Mouse (Mus musculus) forelimb bud, embryonic 11.5 days (tissue): ENCODE data around the gene Ralgapa2.

Source experiments
- DNase-seq: peaks from one replicate; pipeline ENCODE4 v3.0.0-alpha.2; 2012; ENCODE audit warnings: low read depth, low spot score

Gene Ralgapa2

DNA sequence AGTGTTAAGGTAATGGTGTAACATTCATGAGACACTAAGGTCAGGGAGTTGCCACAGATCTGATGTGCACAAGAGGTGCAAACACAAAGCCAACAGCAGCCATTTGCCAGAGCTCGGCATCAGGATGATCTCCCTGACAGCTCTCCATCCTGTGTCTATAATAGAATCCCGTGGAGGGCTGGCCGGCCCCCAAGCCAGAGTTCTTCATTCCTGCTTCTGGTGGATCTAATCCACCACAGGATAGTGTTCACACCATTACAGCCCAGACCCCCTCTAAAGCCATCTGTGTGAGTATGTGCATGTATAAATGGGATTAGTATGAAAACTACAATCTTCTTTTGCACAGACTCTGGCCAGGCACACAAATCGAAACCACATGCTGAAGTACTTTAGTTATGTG lies 150.2 kb downstream of the Ralgapa2 start:
- no peak for DNase-seq

DNA sequence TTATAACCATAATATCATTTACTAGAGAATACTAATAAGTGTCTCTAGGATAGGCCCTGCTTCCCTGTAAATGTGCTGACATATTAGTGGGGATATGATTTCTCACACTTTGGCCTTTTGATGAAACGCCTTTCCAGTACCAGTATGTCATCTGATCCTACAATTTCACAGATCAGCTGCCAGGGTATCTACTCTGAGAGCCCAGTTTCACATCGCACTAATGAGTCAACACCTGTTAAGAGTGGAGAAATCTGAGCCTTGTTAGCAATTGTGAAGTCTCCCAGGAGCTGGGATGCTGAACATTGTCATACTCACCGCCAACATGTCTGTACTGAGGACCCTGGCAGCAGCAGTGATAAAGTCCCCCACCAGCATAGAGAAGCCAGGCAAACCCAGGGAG lies 151.1 kb downstream of the Ralgapa2 start:
- no peak for DNase-seq

DNA sequence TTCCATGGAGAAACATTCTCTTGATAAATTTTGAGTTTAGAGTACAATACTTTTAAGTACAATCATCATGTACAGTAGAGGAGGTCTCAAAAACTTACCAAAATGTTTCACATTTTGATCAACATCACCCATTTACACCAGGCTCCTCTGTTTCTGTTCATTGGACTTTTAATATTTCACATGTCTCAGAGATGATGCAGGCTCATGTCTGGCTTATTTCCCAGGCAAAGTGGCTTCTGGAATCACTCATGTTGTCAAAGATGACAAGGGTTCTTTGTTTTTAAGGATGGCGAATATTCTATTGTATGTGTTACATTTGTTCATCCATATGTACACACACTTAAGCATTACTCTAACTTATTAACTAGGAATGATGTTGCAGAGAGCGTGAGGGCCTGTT lies 152.5 kb downstream of the Ralgapa2 start:
- no peak for DNase-seq

DNA sequence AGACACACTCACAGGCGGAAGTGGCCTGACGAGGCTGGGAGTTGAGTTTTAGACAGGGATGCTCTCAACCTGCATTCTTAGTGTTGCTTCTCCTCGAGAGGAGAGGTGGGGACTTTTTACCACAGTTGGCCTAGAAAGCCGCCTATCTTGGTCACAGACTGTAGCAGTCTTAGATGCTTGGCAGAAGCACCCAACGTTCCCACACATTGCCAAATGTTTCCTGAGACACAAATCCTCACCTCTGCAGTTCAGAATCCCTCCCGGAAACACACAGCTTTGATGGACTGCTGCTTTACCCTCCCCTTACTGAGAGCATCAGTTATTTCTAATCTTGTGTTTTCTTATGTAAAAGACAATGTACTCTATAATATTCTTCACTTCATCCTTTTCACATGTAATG lies 155.6 kb downstream of the Ralgapa2 start:
- DNase-seq, result no peak

DNA sequence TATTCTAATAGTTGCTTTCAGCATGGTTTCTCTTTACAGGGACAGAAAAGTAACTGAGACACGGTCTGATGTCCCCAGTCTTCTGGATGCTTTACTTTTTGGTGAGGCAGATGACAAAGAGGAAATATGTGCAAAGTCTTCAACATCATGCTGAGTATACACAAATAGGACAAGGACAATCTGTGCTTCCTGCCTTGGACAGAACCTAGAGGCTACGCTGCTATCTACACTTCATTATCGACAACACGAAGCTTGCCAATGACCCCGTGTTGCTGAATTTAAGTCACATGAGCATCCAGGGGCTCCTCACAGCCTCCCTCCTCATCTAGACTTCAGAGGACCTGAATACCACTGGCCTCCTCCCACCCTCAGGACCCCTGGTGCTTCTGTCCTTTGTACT lies 161.9 kb downstream of the Ralgapa2 start:
- DNase-seq, result no peak

DNA sequence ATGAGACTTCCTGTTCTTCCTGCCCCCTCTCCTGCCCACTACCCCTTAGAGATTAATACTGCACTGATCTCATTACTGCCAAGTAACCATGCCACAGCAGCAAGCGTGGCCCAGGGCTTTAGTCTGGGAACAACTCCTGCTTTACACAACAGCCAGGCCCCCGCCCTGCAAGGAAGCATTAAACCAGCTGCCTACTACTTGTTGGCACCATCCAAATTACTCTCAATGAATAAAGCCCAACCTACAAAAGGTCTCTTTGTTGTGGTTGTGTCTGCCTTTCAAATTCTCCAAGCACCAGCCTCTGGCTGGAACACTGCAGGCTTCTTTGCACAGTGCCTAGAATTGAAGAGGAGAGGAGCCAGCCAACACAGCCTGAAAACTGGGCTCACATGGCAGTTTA lies 164.2 kb downstream of the Ralgapa2 start:
- no peak for DNase-seq

DNA sequence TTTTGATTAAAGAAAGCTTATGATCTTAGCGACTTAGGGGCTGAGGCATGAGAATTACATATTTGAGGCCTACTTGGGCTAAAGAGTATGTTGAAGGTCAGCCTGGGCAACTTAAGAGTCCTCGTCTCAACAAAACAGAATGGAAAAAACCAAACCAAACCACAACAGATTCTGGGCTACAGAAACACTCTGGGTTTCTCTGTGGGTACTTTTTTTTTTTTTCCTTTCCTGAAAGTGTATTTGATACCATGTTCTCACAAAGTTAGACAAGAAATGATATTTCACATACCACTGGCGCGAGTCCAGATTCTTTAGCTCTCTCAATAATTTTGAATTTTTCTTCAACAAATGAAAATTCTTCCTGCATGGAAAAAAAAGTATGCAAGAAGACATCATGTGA lies 172.1 kb downstream of the Ralgapa2 start:
- DNase-seq, result no peak

DNA sequence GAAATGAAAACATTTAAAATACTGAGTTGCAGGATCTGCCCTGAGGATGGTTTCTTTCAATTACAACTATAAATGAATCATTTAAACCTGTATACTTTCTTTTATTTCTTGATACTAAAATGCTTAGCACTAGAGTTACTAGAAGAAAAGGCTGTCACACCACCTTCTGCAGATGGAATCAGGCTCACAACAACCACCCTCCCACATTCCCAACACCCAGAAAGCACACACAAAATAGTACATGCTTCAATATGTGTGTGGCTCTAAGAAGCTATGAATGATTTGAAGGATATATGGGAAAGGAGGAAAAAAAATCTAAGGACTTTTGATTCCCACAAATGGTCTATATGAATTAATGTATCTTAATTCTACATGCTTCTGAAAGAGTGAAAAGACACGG lies 174.6 kb downstream of the Ralgapa2 start:
- no peak for DNase-seq

DNA sequence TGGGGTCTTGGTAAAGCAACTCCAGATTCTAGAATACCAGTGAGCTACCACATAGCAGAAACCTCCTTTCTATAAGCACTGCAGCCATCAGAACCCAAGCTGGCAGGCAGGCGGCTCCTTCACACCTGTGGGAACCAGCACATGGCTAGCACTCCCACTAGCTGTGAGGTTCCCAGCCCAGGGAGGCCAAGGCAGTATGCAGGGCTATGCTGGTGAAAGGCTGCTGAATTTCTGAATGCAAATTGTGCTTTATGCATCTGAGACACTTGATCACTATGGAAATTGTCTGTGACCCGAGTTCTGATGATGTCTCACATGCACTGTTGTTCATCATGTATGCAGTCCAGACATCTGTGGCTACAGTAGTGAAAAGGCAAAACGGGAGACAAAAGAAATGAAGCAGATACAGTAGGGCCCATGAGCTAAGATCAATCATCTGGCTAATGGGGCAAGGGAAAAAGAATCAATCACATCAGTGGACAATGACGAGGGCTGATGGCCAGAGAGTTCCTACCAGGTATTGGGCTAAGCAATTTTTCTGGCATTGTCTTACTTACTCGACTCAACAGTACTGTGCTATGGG lies 180.2 kb downstream of the Ralgapa2 start:
- DNase-seq, result no peak

DNA sequence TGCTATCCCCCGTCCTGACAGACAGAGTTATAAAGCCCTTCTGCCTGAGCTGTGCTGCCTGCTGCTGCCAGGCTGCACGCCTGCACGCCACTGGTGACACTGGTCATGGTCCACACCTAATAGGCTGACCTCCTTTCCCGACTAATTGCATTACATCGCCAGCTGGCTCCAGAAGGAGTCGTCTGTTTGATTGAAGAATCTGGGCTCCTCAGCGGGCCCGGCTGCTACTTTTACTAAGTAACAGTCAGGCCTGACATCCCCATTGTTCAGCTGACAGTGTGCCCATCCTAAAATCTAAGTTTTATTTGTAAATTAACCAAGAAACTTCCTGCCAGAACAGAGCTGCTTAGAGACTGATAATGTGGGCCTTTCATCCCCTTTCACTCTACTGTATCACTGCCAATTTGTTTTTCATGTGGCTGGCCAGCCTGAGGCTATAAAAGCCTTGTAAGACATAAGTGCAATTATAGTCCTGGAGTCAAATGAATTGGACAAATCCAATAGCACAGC lies 181.3 kb downstream of the Ralgapa2 start:
- peak; percentile 50 for DNase-seq

DNA sequence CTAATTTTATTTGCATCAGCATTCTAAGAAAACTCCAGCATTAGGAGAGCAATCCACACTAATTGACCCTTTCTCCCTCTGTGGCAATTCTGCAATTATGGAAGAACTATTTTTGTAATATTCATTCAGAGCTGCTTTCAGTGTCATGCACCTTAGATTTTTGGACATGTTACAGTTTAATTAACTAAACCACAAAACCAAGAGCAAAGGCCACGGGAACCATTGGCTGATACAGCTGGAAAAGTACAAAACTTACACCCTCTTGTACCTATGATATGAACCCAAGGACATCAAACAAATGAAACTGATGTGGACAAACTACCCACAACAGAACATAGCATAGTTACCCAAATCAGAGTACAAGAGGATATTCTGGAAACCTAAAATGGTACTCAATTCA lies 182.0 kb downstream of the Ralgapa2 start:
- DNase-seq, result no peak

DNA sequence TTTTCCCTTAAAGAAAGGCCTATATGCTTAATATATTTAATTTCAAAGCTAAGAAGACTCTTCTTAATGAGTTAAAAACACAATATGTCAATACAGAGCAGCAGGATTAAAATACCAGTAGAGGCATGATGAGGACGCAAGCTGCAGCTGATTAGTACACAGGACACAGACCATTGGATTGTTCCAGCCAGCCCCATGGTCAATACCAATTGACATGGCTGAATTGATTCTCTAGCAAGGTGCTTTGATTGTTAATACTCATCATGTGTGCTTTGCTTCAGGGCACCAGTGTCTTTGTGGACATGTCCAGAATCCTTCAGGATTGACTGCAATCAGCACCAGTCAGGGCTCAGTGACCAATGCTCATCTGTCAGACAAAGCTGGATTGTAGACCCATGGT lies 185.5 kb downstream of the Ralgapa2 start:
- DNase-seq, result no peak

DNA sequence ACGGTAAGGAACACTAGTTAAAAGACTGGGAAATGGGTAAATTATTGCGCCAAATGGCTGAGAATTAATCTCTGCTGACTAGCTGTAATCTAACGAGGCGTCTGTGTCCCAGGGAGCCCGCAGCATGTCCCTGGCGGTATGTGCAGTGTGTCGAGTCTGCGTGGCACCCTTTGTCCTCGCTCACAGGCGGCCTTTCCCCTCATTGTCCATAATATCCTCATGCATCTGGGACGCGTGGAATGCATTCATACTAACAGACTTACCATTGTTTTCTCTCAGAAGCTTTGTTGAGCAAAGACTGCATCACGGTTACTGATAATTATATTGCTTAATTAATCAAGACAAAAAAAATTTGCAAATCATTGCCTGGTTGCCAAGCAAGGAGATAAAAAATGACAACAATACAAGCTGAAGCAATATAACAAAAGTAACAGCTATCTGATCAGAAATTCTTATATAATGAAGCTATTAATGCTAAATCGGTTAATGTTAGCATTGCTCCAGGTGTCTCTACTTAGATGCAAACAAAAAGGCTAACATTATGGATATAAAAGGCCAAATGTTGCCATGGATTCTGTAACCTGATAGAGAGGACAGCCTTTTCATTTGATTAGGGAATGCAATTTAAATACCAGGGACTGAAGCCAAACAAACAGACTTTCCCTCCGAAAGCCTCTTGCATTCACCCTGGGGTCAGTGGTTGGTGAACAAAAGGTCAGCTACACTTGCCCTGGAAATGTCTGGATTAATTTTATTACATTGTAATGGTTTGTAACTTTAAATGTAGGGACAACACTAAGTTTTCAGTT lies 187.0 kb downstream of the Ralgapa2 start:
- DNase-seq, result peak; percentile 27

DNA sequence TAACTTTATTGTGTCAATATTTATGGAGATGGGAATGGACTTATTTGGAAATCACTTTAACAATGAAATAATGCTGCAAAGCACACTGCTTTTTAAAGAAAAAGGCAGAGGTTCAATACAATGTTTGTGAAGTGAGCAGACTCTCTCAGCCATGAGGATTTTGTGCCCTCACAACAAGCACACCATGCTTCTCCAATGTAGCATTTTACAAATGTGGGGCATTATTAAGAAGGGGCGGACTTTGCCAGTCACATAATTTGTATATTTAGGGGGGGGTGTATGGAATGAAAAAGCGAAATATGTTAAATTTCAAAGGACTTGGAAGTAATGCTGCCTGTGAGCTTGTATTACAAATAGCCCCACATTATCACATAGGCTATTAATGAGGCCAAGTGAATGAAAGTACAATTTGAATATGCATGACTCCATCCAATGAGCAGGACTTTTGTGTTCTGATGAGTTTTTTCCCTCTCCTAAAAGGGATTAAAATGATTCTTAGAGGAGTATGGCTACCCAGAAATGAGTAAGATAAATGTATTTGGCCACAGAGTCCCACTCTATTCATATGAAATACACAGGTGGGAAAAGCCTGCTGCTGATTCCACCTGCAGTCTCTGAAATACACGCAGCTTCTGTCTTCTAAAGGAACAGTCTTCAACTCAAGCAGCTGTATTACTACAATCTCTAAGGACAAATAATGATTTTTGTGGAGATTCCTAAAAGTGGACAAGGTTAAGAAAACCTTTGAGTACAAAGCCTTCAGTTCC lies 187.8 kb downstream of the Ralgapa2 start:
- DNase-seq, result no peak

DNA sequence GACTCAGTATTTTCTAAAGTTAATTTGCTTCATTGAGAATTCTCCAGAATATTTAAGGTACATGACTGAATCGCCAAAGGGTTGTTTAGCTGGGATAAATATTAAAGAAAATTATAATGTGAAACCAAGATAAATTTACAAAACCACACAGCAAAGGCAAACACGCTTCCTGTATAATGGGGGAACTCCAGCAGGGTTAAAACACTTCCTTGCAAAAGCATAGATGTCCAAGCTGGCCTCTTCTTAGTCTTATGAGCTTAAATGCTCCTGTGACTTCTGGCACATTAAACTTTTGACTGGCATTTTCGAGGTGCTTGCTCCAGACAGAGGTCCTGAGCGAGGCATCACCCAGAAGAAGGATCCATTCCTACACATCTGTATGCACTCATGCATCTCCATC lies 188.6 kb downstream of the Ralgapa2 start:
- no peak for DNase-seq

DNA sequence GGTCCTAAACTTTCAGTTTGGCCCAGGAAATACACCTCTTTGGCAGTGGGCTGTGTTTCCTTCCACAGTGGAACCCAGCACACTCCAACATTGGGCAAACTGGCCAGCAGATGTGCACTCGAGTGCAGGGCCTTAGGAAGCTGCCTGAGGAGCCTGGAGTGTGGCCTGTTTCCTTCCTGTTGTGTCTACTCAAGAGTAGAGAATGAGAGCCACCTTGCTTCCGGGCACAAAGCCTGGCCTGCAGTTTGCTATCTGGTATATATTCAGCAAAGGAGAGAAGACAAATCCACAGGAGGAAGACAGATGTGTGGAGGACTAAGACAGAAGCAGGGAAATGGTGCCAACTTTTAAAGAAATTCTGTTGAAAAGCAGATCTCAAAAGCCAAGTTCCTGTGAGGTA lies 189.4 kb downstream of the Ralgapa2 start:
- no peak for DNase-seq

DNA sequence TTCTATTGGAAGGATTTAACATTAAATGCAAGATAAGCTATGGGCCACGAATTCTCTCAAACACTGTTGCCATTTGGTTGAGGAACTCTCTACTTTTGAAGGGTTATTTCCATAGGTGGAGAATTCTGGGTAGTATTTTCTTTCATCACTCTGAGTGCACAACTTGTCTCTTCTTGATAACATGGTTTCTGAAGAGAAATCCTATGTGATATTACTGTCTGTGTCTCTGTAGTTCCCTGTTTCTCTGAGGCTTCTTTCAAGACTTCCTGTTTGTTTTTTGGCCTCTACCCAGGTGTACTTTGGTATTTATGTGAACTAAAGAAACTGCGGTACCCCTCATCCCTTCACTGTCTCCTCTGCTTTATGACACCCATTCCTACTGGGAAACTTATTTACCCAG lies 190.1 kb downstream of the Ralgapa2 start:
- no peak for DNase-seq

DNA sequence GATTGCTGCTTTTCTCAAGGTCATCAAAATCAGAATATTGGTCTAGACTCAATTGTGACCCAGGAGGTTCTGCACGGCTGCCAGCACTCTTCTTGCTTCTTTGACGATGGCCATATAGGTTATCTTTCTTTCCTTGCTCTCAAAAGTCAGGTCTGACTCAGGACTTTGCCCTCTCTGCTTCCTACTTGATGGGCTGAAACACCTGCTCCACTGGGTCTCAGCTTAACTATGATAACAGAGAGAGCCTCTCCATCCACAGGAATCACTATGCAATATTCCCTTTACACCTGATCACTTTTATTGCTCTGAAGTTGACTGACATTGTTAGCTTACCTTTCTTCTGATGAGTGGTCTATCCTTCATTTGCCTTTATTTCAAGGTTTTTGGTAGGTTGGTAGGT lies 191.5 kb downstream of the Ralgapa2 start:
- DNase-seq, result no peak

DNA sequence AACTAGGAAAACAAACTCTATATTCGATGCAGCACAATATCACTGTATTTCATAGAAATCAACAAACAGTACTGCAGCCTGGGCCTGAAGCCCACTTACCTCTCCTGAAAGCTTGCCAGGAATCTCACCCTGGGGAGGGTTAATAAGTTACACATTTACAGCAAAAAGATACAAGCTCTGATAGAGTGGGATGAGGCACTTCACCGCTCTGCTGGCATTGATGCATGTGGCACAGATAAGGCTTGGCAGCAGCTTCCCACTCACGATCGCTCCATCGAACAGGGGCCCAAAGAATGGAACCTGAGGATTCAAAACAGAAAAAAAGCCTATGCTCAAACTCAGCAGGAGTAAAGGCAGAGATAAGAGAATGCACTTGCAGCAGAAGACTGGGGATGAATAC lies 197.4 kb downstream of the Ralgapa2 start:
- no peak for DNase-seq

DNA sequence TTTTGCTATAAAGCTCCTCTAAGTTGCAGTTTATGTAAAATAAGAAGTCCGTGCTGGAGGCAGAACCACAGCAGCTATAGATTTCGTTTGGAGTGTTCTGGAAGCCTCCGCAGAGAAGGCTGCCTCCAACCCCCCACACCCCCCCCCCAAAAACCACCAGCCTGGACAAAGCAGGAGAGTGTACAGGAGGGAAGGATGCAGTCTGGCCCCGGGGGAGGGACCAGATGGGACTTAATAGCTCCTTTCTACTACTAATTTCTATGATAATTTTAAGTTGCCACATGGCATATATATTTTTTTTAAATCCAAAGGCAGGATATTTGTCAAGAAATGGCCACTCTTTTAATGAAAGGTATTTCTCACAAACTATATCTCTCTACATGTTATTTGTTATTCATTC lies 198.3 kb downstream of the Ralgapa2 start:
- DNase-seq, result no peak

DNA sequence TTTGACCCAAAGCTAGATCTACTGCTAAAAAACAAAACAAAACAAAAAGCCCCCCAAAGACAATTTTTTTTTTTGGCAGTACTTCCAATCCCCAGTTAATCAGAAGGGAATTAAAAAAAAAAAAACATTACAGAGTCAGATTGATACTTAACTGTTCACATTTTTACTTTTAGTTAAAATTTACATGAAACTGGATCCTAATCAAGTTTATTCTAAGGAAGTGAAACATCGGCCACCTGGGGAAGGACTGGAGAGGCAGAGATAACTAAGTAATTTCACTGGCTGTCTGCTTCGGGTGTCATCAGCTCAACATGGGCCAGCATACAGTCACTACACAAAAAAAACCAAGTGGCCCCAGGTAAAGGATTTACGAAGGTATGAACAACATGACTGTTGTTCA lies 201.4 kb downstream of the Ralgapa2 start:
- DNase-seq, result no peak

DNA sequence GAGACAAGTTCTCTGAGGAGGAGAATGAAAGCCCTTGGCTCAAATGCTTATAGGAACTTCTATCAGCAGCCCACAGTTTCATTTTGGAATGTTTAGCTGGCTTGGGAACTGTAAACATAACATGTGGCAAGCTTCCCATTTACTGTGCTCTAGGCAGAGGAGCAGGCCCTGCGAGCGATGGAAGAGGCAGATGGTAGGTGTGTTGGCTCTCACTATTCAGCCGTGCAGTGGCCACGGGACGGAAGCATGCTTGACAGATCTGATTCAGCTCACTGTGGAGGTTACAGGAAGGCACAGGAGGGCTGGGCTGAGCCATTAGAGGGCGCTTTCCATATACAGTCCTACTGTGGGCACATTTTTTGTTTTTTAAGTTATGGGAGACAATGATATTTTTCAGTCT lies 201.9 kb downstream of the Ralgapa2 start:
- DNase-seq, result no peak

DNA sequence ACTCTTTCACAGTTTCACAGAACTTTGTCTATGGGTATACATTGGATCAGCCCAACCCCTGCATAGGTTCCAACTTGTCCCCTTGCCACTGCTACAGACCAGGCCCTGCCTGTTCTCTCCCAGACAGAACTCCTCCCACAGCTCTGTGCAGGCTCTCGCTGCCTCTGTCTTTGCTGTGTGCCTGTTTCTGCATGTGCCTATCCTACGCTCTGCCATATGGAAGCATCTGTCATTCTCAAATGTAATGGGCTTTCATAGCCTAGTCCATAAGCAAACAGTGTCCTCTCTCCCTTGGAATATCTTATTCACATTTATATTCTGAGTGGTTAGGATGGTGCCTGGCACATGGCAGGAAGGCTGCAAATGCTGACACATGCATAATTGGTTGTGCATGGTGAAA lies 202.7 kb downstream of the Ralgapa2 start:
- no peak for DNase-seq
